8 mouse cellular contexts compared by ENCODE assay signal in genomic region chr19:10059911-10060567, GRCm38 (mm10). TPM values are rescaled to one million over a fixed set of nuclear protein-coding genes. Genes with fewer than 3 reads are reported as not detected.
DNase-seq lines count a peak whose midpoint lies in the region; ATAC-seq and TF ChIP-seq lines count a peak whose summit lies in the region.

No protein-coding gene starts in this region.

- intact Hi-C loops in gastrocnemius, adult 2 months (cut with DNase I): no loop called here
- intact Hi-C loops in gastrocnemius, postnatal 36 days (cut with DNase I): no loop called here
- intact Hi-C loops in heart, postnatal 14 days (cut with DNase I): no loop called here
- intact Hi-C loops in left cerebral cortex, postnatal 10 days (cut with DNase I): no loop called here

- peak; percentile 80 for TF ChIP-seq CTCF in gastrocnemius, adult 2 months (IDR thresholded peaks at IDR 0.05)

- DNase-seq in gastrocnemius, adult 2 months: no peak
- DNase-seq in gastrocnemius, postnatal 36 days: no peak
- peak; percentile 52 for DNase-seq in MEL-GATA-1-ER (ENCODE audit: extremely low read depth, low read depth)
- peak; percentile 73 for DNase-seq in embryonic facial prominence, embryonic 11.5 days (ENCODE audit: low spot score)
- peak; percentile 46 to 51 for DNase-seq in heart, postnatal 14 days
- peak; percentile 44 to 54 for DNase-seq in left cerebral cortex, postnatal 10 days (ENCODE audit: extremely low spot score in 1 of 2, low spot score in 2 of 2)

- H3K4me3 ChIP-seq in gastrocnemius, adult 2 months: no peak overlapping the region
- H3K4me3 ChIP-seq in embryonic facial prominence, embryonic 11.5 days (ENCODE audit: low read depth, low read length): no peak overlapping the region
- H3K4me3 ChIP-seq in stomach, embryonic 15.5 days (replicated peaks): no peak overlapping the region

- no peak overlapping the region for H3K27ac ChIP-seq in gastrocnemius, adult 2 months
- H3K27ac ChIP-seq in embryonic facial prominence, embryonic 11.5 days (replicated peaks; ENCODE audit: low read depth, low read length): no peak overlapping the region
- peak overlapping the region; percentile 82 for H3K27ac ChIP-seq in stomach, embryonic 15.5 days

- H3K36me3 ChIP-seq in embryonic facial prominence, embryonic 11.5 days (replicated peaks; ENCODE audit: control insufficient read depth, insufficient read depth, low read depth, low read length): peaks cover 15% of the 10 kb centered on the region
- peaks cover 27% of the 10 kb centered on the region for H3K36me3 ChIP-seq in stomach, embryonic 15.5 days

- no peaks in the 10 kb centered on the region for H3K4me1 ChIP-seq in embryonic facial prominence, embryonic 11.5 days (ENCODE audit: control insufficient read depth, insufficient read depth, low read length)
- H3K4me1 ChIP-seq in stomach, embryonic 15.5 days: peaks cover 30% of the 10 kb centered on the region; the same call in 1 of the 2 replicates

- H3K9ac ChIP-seq in embryonic facial prominence, embryonic 11.5 days (replicated peaks; ENCODE audit: low read length): no peak overlapping the region
- H3K9ac ChIP-seq in stomach, embryonic 15.5 days: no peak overlapping the region

- 64% methylated on average over 10 of the region's 10 CpGs for WGBS in embryonic facial prominence, embryonic 11.5 days
- 31% methylated on average over 10 of the region's 10 CpGs for WGBS in stomach, embryonic 15.5 days

- H3K4me2 ChIP-seq in embryonic facial prominence, embryonic 11.5 days (ENCODE audit: low read depth, low read length): no peak overlapping the region
- H3K4me2 ChIP-seq in stomach, embryonic 15.5 days: 0 out of 2 replicates have a peak overlapping the region, but pooled peaks have one; percentile 8

- 0 out of 2 replicates have a peak, but pooled peaks have one; percentile 21 for ATAC-seq in embryonic facial prominence, embryonic 11.5 days (replicated peaks; ENCODE audit: insufficient number of reproducible peaks, low FRiP score, low TSS enrichment, low read depth)
- peak; percentile 67 for ATAC-seq in megakaryocyte, adult 5-6 weeks (ENCODE audit: poor library complexity, severe bottlenecking)
- peak; percentile 57 for ATAC-seq in stomach, embryonic 15.5 days (ENCODE audit: insufficient read depth, low FRiP score, low read depth)

- no peaks in the 10 kb centered on the region for H3K9me3 ChIP-seq in embryonic facial prominence, embryonic 11.5 days (replicated peaks; ENCODE audit: control insufficient read depth, low read length)
- no peaks in the 10 kb centered on the region for H3K9me3 ChIP-seq in stomach, embryonic 15.5 days

- no peaks in the 10 kb centered on the region for H3K27me3 ChIP-seq in embryonic facial prominence, embryonic 11.5 days (ENCODE audit: control insufficient read depth, insufficient read depth, low read length)
- H3K27me3 ChIP-seq in stomach, embryonic 15.5 days (replicated peaks): no peaks in the 10 kb centered on the region

RNA-seq across cellular contexts. Expression of gene Fads3, which starts 18.7 kb away (rescaled TPM):
- 1 to 10 TPM; 2.2 to 2.3 TPM for total RNA-seq in gastrocnemius, adult 2 months (2021)
- 1 to 10 TPM; 2.4 to 2.9 TPM for total RNA-seq in gastrocnemius, postnatal 36 days (2021)
- 3.7 TPM in 2 replicates for polyA plus RNA-seq in embryonic facial prominence, embryonic 11.5 days (2014; fragmentation: Nextera tagmentation; extraction: Ambion mirVana)
- total RNA-seq in heart, postnatal 14 days (2021): 10 to 100 TPM; 33.0 to 36.3 TPM
- 10 to 100 TPM; 49.0 to 49.5 TPM for total RNA-seq in left cerebral cortex, postnatal 10 days (2021)
- total RNA-seq in megakaryocyte, adult 5-6 weeks (2015): 0.76 and 0.91 TPM in 2 replicates
- total RNA-seq in megakaryocyte, adult 5-6 weeks (2017): 1.8 and 1.9 TPM in 2 replicates
- polyA plus RNA-seq in stomach, embryonic 15.5 days (2015; fragmentation: Nextera tagmentation; extraction: Ambion mirVana): 17.2 and 17.6 TPM in 2 replicates

RNA-seq across cellular contexts. Expression of gene Fads2, which starts 41.5 kb away (rescaled TPM):
- total RNA-seq in gastrocnemius, adult 2 months (2021): 1 to 10 TPM; 1.7 to 4.1 TPM
- 1 to 10 TPM; 2.2 to 2.4 TPM for total RNA-seq in gastrocnemius, postnatal 36 days (2021)
- 57.0 and 58.8 TPM in 2 replicates for polyA plus RNA-seq in embryonic facial prominence, embryonic 11.5 days (2014; fragmentation: Nextera tagmentation; extraction: Ambion mirVana)
- total RNA-seq in heart, postnatal 14 days (2021): 1 to 10 TPM; 7.8 to 9.8 TPM
- total RNA-seq in left cerebral cortex, postnatal 10 days (2021): 100 to 1,000 TPM; 217 to 220 TPM
- total RNA-seq in megakaryocyte, adult 5-6 weeks (2015): 3.0 and 7.6 TPM in 2 replicates
- total RNA-seq in megakaryocyte, adult 5-6 weeks (2017): 3.1 and 4.3 TPM in 2 replicates
- polyA plus RNA-seq in stomach, embryonic 15.5 days (2015; fragmentation: Nextera tagmentation; extraction: Ambion mirVana): 125 and 139 TPM in 2 replicates

RNA-seq across cellular contexts. Expression of gene Rab3il1, which starts 58.6 kb away (rescaled TPM):
- 1 to 10 TPM; 4.0 to 4.7 TPM for total RNA-seq in gastrocnemius, adult 2 months (2021)
- 1 to 10 TPM; 4.5 to 4.6 TPM for total RNA-seq in gastrocnemius, postnatal 36 days (2021)
- 53.8 and 56.4 TPM in 2 replicates for polyA plus RNA-seq in embryonic facial prominence, embryonic 11.5 days (2014; fragmentation: Nextera tagmentation; extraction: Ambion mirVana)
- total RNA-seq in heart, postnatal 14 days (2021): 1 to 10 TPM; 9.7 to 9.9 TPM
- total RNA-seq in left cerebral cortex, postnatal 10 days (2021): 10 to 100 TPM in 1 of 2 experiments, 1 to 10 TPM in 1; 9.7 to 10.9 TPM
- 3.1 and 5.6 TPM in 2 replicates for total RNA-seq in megakaryocyte, adult 5-6 weeks (2015)
- total RNA-seq in megakaryocyte, adult 5-6 weeks (2017): 7.1 and 11.8 TPM in 2 replicates
- 29.8 and 40.7 TPM in 2 replicates for polyA plus RNA-seq in stomach, embryonic 15.5 days (2015; fragmentation: Nextera tagmentation; extraction: Ambion mirVana)

RNA-seq across cellular contexts. Expression of gene Best1, which starts 58.6 kb away (rescaled TPM):
- total RNA-seq in gastrocnemius, adult 2 months (2021): under 1 TPM; 0.28 to 0.46 TPM
- under 1 TPM in 1 of 2 experiments, not detected in 1; 0.15 TPM for total RNA-seq in gastrocnemius, postnatal 36 days (2021)
- polyA plus RNA-seq in embryonic facial prominence, embryonic 11.5 days (2014; fragmentation: Nextera tagmentation; extraction: Ambion mirVana): 1.7 and 1.9 TPM in 2 replicates
- under 1 TPM; 0.17 to 0.29 TPM for total RNA-seq in heart, postnatal 14 days (2021)
- total RNA-seq in left cerebral cortex, postnatal 10 days (2021): 1 to 10 TPM; 1.2 to 1.8 TPM
- not detected in 2 replicates for total RNA-seq in megakaryocyte, adult 5-6 weeks (2015)
- not detected in 2 replicates for total RNA-seq in megakaryocyte, adult 5-6 weeks (2017)
- 0.80 TPM in 2 replicates for polyA plus RNA-seq in stomach, embryonic 15.5 days (2015; fragmentation: Nextera tagmentation; extraction: Ambion mirVana)

Comparison
In these comparisons a context has a peak if more than half of its experiments do, and no peak if none do; other contexts are left out.
1. DNase-seq: peak in MEL-GATA-1-ER (single experiment), embryonic facial prominence, embryonic 11.5 days (single experiment), heart, postnatal 14 days (2 of 2) and left cerebral cortex, postnatal 10 days (2 of 2); none in gastrocnemius, adult 2 months (single experiment) and gastrocnemius, postnatal 36 days (0 of 2).
2. RNA of gene Fads3, which starts 18.7 kb away (total RNA-seq): 49.0 to 49.5 TPM in left cerebral cortex, postnatal 10 days and 33.0 to 36.3 TPM in heart, postnatal 14 days; 2.4 to 2.9 TPM in gastrocnemius, postnatal 36 days, 2.2 to 2.3 TPM in gastrocnemius, adult 2 months and 0.76 to 1.9 TPM in megakaryocyte, adult 5-6 weeks; every median in the first group is over 4 times any median in the second.
3. RNA of gene Fads2, which starts 41.5 kb away (total RNA-seq): 217 to 220 TPM in left cerebral cortex, postnatal 10 days; 7.8 to 9.8 TPM in heart, postnatal 14 days, 3.0 to 7.6 TPM in megakaryocyte, adult 5-6 weeks, 1.7 to 4.1 TPM in gastrocnemius, adult 2 months and 2.2 to 2.4 TPM in gastrocnemius, postnatal 36 days; every median in the first group is over 10 times any median in the second.
4. Peak in every context shown above with its lines, with median percentiles within 50 percentile points of each other: ATAC-seq.